ENCODE assay signal across 8 mouse cellular contexts in genomic region chr17:27028284-27028795, GRCm38 (mm10). TPM values are rescaled to one million over a fixed set of nuclear protein-coding genes. Genes with fewer than 3 reads are reported as not detected.
DNase-seq lines count a peak whose midpoint lies in the region; ATAC-seq and TF ChIP-seq lines count a peak whose summit lies in the region.

No protein-coding gene starts in this region.

- peak overlapping the region; percentile 89 for H3K4me3 ChIP-seq in E14TG2a.4 (replicated peaks; ENCODE audit: low read length)
- H3K4me3 ChIP-seq in forebrain, embryonic 13.5 days = peak overlapping the region; percentile 53
- peak overlapping the region; percentile 63 for H3K4me3 ChIP-seq in neural tube, embryonic 15.5 days (replicated peaks)

- WGBS in forebrain, embryonic 13.5 days = under 1% methylated on average over 19 of the region's 19 CpGs
- under 1% methylated on average over 19 of the region's 19 CpGs for WGBS in neural tube, embryonic 15.5 days

- DNase-seq in c-Kit-positive CD71-positive TER-119-positive erythroid progenitor cells, embryonic 14.5 days (ENCODE audit: low spot score) = peak; percentile 77
- DNase-seq in heart, postnatal 14 days = peak; percentile 90 to 94
- DNase-seq in layer of hippocampus, adult 11-12 months (ENCODE audit: low spot score) = peak; percentile 92
- peak; percentile 91 to 93 for DNase-seq in lung, adult 18-20 months
- DNase-seq in testis, postnatal 14 days (ENCODE audit: low spot score) = peak; percentile 74

- TF ChIP-seq CTCF in E14TG2a.4 (conservative IDR thresholded peaks at IDR 0.05; ENCODE audit: low read length) = peak; percentile 29

- H3K9ac ChIP-seq in forebrain, embryonic 13.5 days = peak overlapping the region; percentile 90
- peak overlapping the region; percentile 91 for H3K9ac ChIP-seq in neural tube, embryonic 15.5 days (replicated peaks)

- ATAC-seq in forebrain, embryonic 13.5 days = peak; percentile 78
- peak; percentile 87 for ATAC-seq in neural tube, embryonic 15.5 days (ENCODE audit: low FRiP score)

- peak overlapping the region; percentile 36; the same call in 1 of the 2 replicates for H3K27ac ChIP-seq in forebrain, embryonic 13.5 days
- H3K27ac ChIP-seq in neural tube, embryonic 15.5 days (replicated peaks) = peak overlapping the region; percentile 77

- peaks cover 37% of the 10 kb centered on the region for H3K36me3 ChIP-seq in E14TG2a.4 (ENCODE audit: insufficient read depth, low read length)
- H3K36me3 ChIP-seq in forebrain, embryonic 13.5 days (ENCODE audit: poor library complexity, severe bottlenecking) = peaks cover 25% of the 10 kb centered on the region
- peaks cover 21% of the 10 kb centered on the region for H3K36me3 ChIP-seq in neural tube, embryonic 15.5 days

- intact Hi-C loops in heart, postnatal 14 days (cut with DNase I) = loop anchor here (5.0 kb wide), 1 partner anchor 96 kb away; the partner anchor contains the start of gene Phf1

- H3K27me3 ChIP-seq in E14TG2a.4 (ENCODE audit: insufficient read depth, low read length) = no peaks in the 10 kb centered on the region
- no peaks in the 10 kb centered on the region for H3K27me3 ChIP-seq in forebrain, embryonic 13.5 days
- no peaks in the 10 kb centered on the region for H3K27me3 ChIP-seq in neural tube, embryonic 15.5 days (replicated peaks)

- peaks cover 80% of the 10 kb centered on the region for H3K4me1 ChIP-seq in E14TG2a.4 (replicated peaks; ENCODE audit: low read depth, low read length)
- peaks cover 19% of the 10 kb centered on the region for H3K4me1 ChIP-seq in forebrain, embryonic 13.5 days
- peaks cover 17% of the 10 kb centered on the region for H3K4me1 ChIP-seq in neural tube, embryonic 15.5 days

- H3K9me3 ChIP-seq in E14TG2a.4 (ENCODE audit: low read length) = peaks cover 8% of the 10 kb centered on the region; the same call in 1 of the 2 replicates
- H3K9me3 ChIP-seq in forebrain, embryonic 13.5 days (replicated peaks) = no peaks in the 10 kb centered on the region
- no peaks in the 10 kb centered on the region for H3K9me3 ChIP-seq in neural tube, embryonic 15.5 days (replicated peaks)

- peak overlapping the region; percentile 85 for H3K4me2 ChIP-seq in forebrain, embryonic 13.5 days
- peak overlapping the region; percentile 88 for H3K4me2 ChIP-seq in neural tube, embryonic 15.5 days

RNA-seq across cellular contexts. Expression of gene Bak1, which starts 0.5 kb away (rescaled TPM):
- 1.9 and 2.6 TPM in 2 replicates for polyA plus RNA-seq in forebrain, embryonic 13.5 days (2015; fragmentation: Nextera tagmentation; extraction: Ambion mirVana)
- total RNA-seq in heart, postnatal 14 days (2021) = 10 to 100 TPM; 30.6 to 36.0 TPM
- polyA plus RNA-seq in neural tube, embryonic 15.5 days (2015; fragmentation: Nextera tagmentation; extraction: Ambion mirVana) = 4.5 TPM in 2 replicates

RNA-seq across cellular contexts. Expression of gene Itpr3, which starts 28.8 kb away (rescaled TPM):
- polyA plus RNA-seq in forebrain, embryonic 13.5 days (2015; fragmentation: Nextera tagmentation; extraction: Ambion mirVana) = 0.41 and 0.52 TPM in 2 replicates
- total RNA-seq in heart, postnatal 14 days (2021) = 1 to 10 TPM; 7.2 to 7.7 TPM
- 0.82 and 2.9 TPM in 2 replicates for polyA plus RNA-seq in neural tube, embryonic 15.5 days (2015; fragmentation: Nextera tagmentation; extraction: Ambion mirVana)

RNA-seq across cellular contexts. Expression of gene Zbtb9, which starts 55.4 kb away (rescaled TPM):
- polyA plus RNA-seq in forebrain, embryonic 13.5 days (2015; fragmentation: Nextera tagmentation; extraction: Ambion mirVana) = 17.4 and 17.7 TPM in 2 replicates
- 1 to 10 TPM; 1.7 to 3.3 TPM for total RNA-seq in heart, postnatal 14 days (2021)
- 15.9 and 16.0 TPM in 2 replicates for polyA plus RNA-seq in neural tube, embryonic 15.5 days (2015; fragmentation: Nextera tagmentation; extraction: Ambion mirVana)

Comparison
In these comparisons a context has a peak if more than half of its experiments do, and no peak if none do; other contexts are left out.
1. Peak in every context shown above with its lines: DNase-seq, ATAC-seq, H3K4me3 ChIP-seq and H3K27ac ChIP-seq.